20 mouse cellular contexts compared by ENCODE assay signal in the genomic region with DNA sequence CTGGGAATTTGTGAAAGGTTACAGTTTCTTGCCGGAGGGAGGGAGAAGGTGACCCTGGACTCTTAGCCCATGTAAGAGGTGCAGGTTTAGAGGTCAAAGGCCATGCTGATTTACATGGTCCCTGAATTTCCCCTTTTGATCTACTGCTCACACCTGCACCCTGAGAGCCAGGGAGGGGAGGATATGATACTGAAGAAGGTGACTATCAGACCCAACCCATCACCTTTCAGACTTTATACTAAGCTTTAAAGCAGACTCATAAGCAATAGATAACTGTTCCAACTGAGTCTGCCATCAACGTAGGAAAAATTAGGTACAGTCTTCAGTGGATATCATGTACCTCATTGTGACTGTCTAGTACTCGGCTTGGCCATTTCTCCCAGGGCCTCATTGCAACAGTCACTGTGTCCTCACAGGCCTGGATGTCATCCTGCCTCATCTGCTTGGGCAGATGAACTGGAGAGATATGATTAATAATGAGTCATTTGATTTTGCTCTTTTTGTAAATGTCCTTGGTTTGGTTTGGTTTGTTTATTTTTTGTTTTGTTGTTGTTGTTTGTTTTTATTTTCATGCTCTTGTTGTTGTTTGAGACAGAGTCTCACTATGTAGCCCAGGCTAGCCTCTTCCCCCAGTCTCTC. TPM values are rescaled to one million over a fixed set of nuclear protein-coding genes. Genes with fewer than 3 reads are reported as not detected.
DNase-seq lines count a peak whose midpoint lies in the region; ATAC-seq and TF ChIP-seq lines count a peak whose summit lies in the region.
"Had no signal": no experiment of that assay in that cellular context is flagged by ENCODE, and none has a peak within 500 bp of the region (broad histone marks: within the 10 kb centered on the region; RNA-seq: fewer than 3 reads in every experiment).

No protein-coding gene starts in this region.

- H3K27me3 ChIP-seq in stomach, postnatal 0 days (ENCODE audit: control insufficient read depth, insufficient read depth, low read length): no peaks in the 10 kb centered on the region
- H3K27me3 ChIP-seq in kidney, embryonic 14.5 days (ENCODE audit: control insufficient read depth, insufficient read depth, low read length): no peaks in the 10 kb centered on the region
- H3K27me3 ChIP-seq: heart, embryonic 15.5 days; limb, embryonic 15.5 days; lung, embryonic 15.5 days; neural tube, embryonic 12.5 days had no signal

- H3K27ac ChIP-seq in stomach, postnatal 0 days (replicated peaks): no peak overlapping the region
- H3K27ac ChIP-seq in kidney, embryonic 14.5 days (ENCODE audit: low read depth, low read length): no peak overlapping the region
- H3K27ac ChIP-seq: heart, adult 2 months; heart, embryonic 15.5 days; hindbrain, embryonic 10.5 days; limb, embryonic 15.5 days; lung, embryonic 15.5 days; neural tube, embryonic 12.5 days had no signal

- WGBS in stomach, postnatal 0 days: 85% methylated on average over 3 of the region's 3 CpGs
- 71% methylated on average over 3 of the region's 3 CpGs for WGBS in kidney, embryonic 14.5 days

- H3K4me3 ChIP-seq in stomach, postnatal 0 days (ENCODE audit: low read depth, low read length): no peak overlapping the region
- no peak overlapping the region for H3K4me3 ChIP-seq in kidney, embryonic 14.5 days (ENCODE audit: low read length)
- H3K4me3 ChIP-seq: heart, embryonic 15.5 days; hindbrain, embryonic 10.5 days; limb, embryonic 15.5 days; lung, embryonic 15.5 days; neural tube, embryonic 12.5 days had no signal

- no peak for TF ChIP-seq EP300 in stomach, postnatal 0 days (optimal IDR thresholded peaks at IDR 0.05)

- intact Hi-C loops in heart, postnatal 14 days (cut with DNase I): no loop called here

- H3K4me2 ChIP-seq in stomach, postnatal 0 days (replicated peaks; ENCODE audit: low read depth): no peak overlapping the region
- no peak overlapping the region for H3K4me2 ChIP-seq in kidney, embryonic 14.5 days (replicated peaks; ENCODE audit: low read depth, low read length)
- H3K4me2 ChIP-seq: heart, embryonic 15.5 days; limb, embryonic 15.5 days; lung, embryonic 15.5 days; neural tube, embryonic 12.5 days had no signal

- no peak for TF ChIP-seq CTCF in stomach, postnatal 0 days (IDR thresholded peaks at IDR 0.05; ENCODE audit: low read depth)

- no peaks in the 10 kb centered on the region for H3K4me1 ChIP-seq in stomach, postnatal 0 days (replicated peaks; ENCODE audit: control insufficient read depth, insufficient read depth)
- H3K4me1 ChIP-seq in kidney, embryonic 14.5 days (ENCODE audit: control insufficient read depth, insufficient read depth, low read length): 0 out of 2 replicates have a peak, but pooled peaks cover 3% of the 10 kb centered on the region

- H3K9me3 ChIP-seq in stomach, postnatal 0 days (ENCODE audit: control insufficient read depth, low read length): no peaks in the 10 kb centered on the region
- no peaks in the 10 kb centered on the region for H3K9me3 ChIP-seq in kidney, embryonic 14.5 days (ENCODE audit: control insufficient read depth, low read length)
- H3K9me3 ChIP-seq: heart, embryonic 15.5 days; hindbrain, embryonic 10.5 days; limb, embryonic 15.5 days; lung, embryonic 15.5 days; neural tube, embryonic 12.5 days had no signal

- DNase-seq in heart, adult 11 months: peak; percentile 89
- no peak for DNase-seq in heart, postnatal 14 days
- DNase-seq in B cell, adult 2 months: peak; percentile 40 to 43
- peak; percentile 24 for DNase-seq in adrenal gland, postnatal 10 days
- no peak for DNase-seq in stomach, postnatal 0 days (ENCODE audit: low spot score)
- DNase-seq: cerebellum, adult 11-12 months; cerebellum, postnatal 36 days; heart, adult 2 months; kidney, adult 9 months; layer of hippocampus, postnatal 36 days had no signal

- no peak overlapping the region for H3K9ac ChIP-seq in stomach, postnatal 0 days (ENCODE audit: low read length)
- no peak overlapping the region for H3K9ac ChIP-seq in kidney, embryonic 14.5 days (ENCODE audit: low read depth, low read length)
- H3K9ac ChIP-seq: heart, embryonic 15.5 days; limb, embryonic 15.5 days; lung, embryonic 15.5 days; neural tube, embryonic 12.5 days had no signal

- ATAC-seq in megakaryocyte-erythroid progenitor cell, adult 5-6 weeks (replicated peaks; ENCODE audit: low FRiP score, low TSS enrichment, poor library complexity, severe bottlenecking): 0 out of 2 replicates have a peak, but pooled peaks have one; percentile 7
- ATAC-seq in stomach, postnatal 0 days (ENCODE audit: low FRiP score, low TSS enrichment): no peak
- ATAC-seq in kidney, embryonic 14.5 days (ENCODE audit: low FRiP score, low TSS enrichment): no peak
- ATAC-seq: CD4-positive, CD25-positive, alpha-beta regulatory T cell, adult 4 months; forebrain, embryonic 16.5 days had no signal

- H3K36me3 ChIP-seq in stomach, postnatal 0 days (ENCODE audit: control insufficient read depth, insufficient read depth, low read length): no peaks in the 10 kb centered on the region
- no peaks in the 10 kb centered on the region for H3K36me3 ChIP-seq in kidney, embryonic 14.5 days (ENCODE audit: control insufficient read depth, insufficient read depth, low read length)
- H3K36me3 ChIP-seq: heart, embryonic 15.5 days; hindbrain, embryonic 10.5 days; limb, embryonic 15.5 days; lung, embryonic 15.5 days; neural tube, embryonic 12.5 days had no signal

RNA-seq across cellular contexts. Expression of gene Cd274, which starts 1.5 kb away (rescaled TPM):
- total RNA-seq in heart, postnatal 14 days (2021): 1 to 10 TPM in 1 of 2 experiments, under 1 TPM in 1; 0.84 to 1.5 TPM
- 1 to 10 TPM; 2.7 to 6.9 TPM for total RNA-seq in adrenal gland, postnatal 10 days (2021)
- total RNA-seq in megakaryocyte-erythroid progenitor cell, adult 5-6 weeks (2014; fragmentation: Nextera tagmentation): 1.3 and 1.9 TPM in 2 replicates
- 3.1 and 4.7 TPM in 2 replicates for total RNA-seq in megakaryocyte-erythroid progenitor cell, adult 5-6 weeks (2017)
- 0.08 and 0.16 TPM in 2 replicates for polyA plus RNA-seq in stomach, postnatal 0 days (2015; fragmentation: Nextera tagmentation; extraction: Ambion mirVana)
- polyA plus RNA-seq in kidney, embryonic 14.5 days (2014; fragmentation: Nextera tagmentation; extraction: Ambion mirVana): 0.19 and 0.39 TPM in 2 replicates

RNA-seq across cellular contexts. Expression of gene Plgrkt, which starts 1.6 kb away (rescaled TPM):
- total RNA-seq in heart, postnatal 14 days (2021): 10 to 100 TPM; 28.9 to 30.4 TPM
- 10 to 100 TPM; 44.0 to 83.3 TPM for total RNA-seq in adrenal gland, postnatal 10 days (2021)
- total RNA-seq in megakaryocyte-erythroid progenitor cell, adult 5-6 weeks (2014; fragmentation: Nextera tagmentation): 93.6 and 136 TPM in 2 replicates
- total RNA-seq in megakaryocyte-erythroid progenitor cell, adult 5-6 weeks (2017): 85.1 and 96.4 TPM in 2 replicates
- polyA plus RNA-seq in stomach, postnatal 0 days (2015; fragmentation: Nextera tagmentation; extraction: Ambion mirVana): 166 and 169 TPM in 2 replicates
- polyA plus RNA-seq in kidney, embryonic 14.5 days (2014; fragmentation: Nextera tagmentation; extraction: Ambion mirVana): 47.2 and 61.6 TPM in 2 replicates

RNA-seq across cellular contexts. Expression of gene Rln1, which starts 34.3 kb away (rescaled TPM):
- not detected for total RNA-seq in heart, postnatal 14 days (2021)
- total RNA-seq in adrenal gland, postnatal 10 days (2021): not detected
- not detected in 2 replicates for total RNA-seq in megakaryocyte-erythroid progenitor cell, adult 5-6 weeks (2014; fragmentation: Nextera tagmentation)
- total RNA-seq in megakaryocyte-erythroid progenitor cell, adult 5-6 weeks (2017): not detected in 2 replicates
- polyA plus RNA-seq in stomach, postnatal 0 days (2015; fragmentation: Nextera tagmentation; extraction: Ambion mirVana): 0.24 TPM in 1 of 2 replicates, not detected in the other
- 0.83 TPM in 1 of 2 replicates, not detected in the other for polyA plus RNA-seq in kidney, embryonic 14.5 days (2014; fragmentation: Nextera tagmentation; extraction: Ambion mirVana)
- total RNA-seq: heart, adult 2 months had no signal
- polyA plus RNA-seq: CD4-positive, CD25-positive, alpha-beta regulatory T cell, adult 4 months; heart, adult 2 months; large intestine, adult 2 months; lung, embryonic 15.5 days had no signal

RNA-seq across cellular contexts. Expression of gene Pdcd1lg2, which starts 41.9 kb away (rescaled TPM):
- not detected for total RNA-seq in heart, postnatal 14 days (2021)
- not detected for total RNA-seq in adrenal gland, postnatal 10 days (2021)
- total RNA-seq in megakaryocyte-erythroid progenitor cell, adult 5-6 weeks (2014; fragmentation: Nextera tagmentation): 0.42 TPM in 1 of 2 replicates, not detected in the other
- total RNA-seq in megakaryocyte-erythroid progenitor cell, adult 5-6 weeks (2017): not detected in 2 replicates
- 0.05 and 0.06 TPM in 2 replicates for polyA plus RNA-seq in stomach, postnatal 0 days (2015; fragmentation: Nextera tagmentation; extraction: Ambion mirVana)
- not detected in 2 replicates for polyA plus RNA-seq in kidney, embryonic 14.5 days (2014; fragmentation: Nextera tagmentation; extraction: Ambion mirVana)
- total RNA-seq: heart, adult 2 months; layer of hippocampus, postnatal 36 days had no signal
- polyA plus RNA-seq: forebrain, embryonic 16.5 days; heart, embryonic 15.5 days; hindbrain, embryonic 10.5 days; limb, embryonic 15.5 days; neural tube, embryonic 12.5 days had no signal

RNA-seq across cellular contexts. Expression of gene Insl6, which starts 43.6 kb away (rescaled TPM):
- under 1 TPM in 1 of 2 experiments, not detected in 1; 0.32 TPM for total RNA-seq in heart, postnatal 14 days (2021)
- total RNA-seq in adrenal gland, postnatal 10 days (2021): under 1 TPM in 1 of 2 experiments, not detected in 1; 0.66 TPM
- 1.9 TPM in 1 of 2 replicates, not detected in the other for total RNA-seq in megakaryocyte-erythroid progenitor cell, adult 5-6 weeks (2014; fragmentation: Nextera tagmentation)
- total RNA-seq in megakaryocyte-erythroid progenitor cell, adult 5-6 weeks (2017): 2.1 TPM in 1 of 2 replicates, not detected in the other
- polyA plus RNA-seq in stomach, postnatal 0 days (2015; fragmentation: Nextera tagmentation; extraction: Ambion mirVana): 3.0 and 3.2 TPM in 2 replicates
- 7.2 and 7.8 TPM in 2 replicates for polyA plus RNA-seq in kidney, embryonic 14.5 days (2014; fragmentation: Nextera tagmentation; extraction: Ambion mirVana)
- total RNA-seq: layer of hippocampus, postnatal 36 days had no signal

Comparison
In these comparisons a context has a peak if more than half of its experiments do, and no peak if none do; other contexts are left out.
1. DNase-seq: peak in heart, adult 11 months (single experiment), B cell, adult 2 months (2 of 2) and adrenal gland, postnatal 10 days (single experiment); none in heart, postnatal 14 days (0 of 2) and stomach, postnatal 0 days (single experiment).